Mouse (Mus musculus): ENCODE measurements around the gene Xxylt1.

Gene Xxylt1

DNA sequence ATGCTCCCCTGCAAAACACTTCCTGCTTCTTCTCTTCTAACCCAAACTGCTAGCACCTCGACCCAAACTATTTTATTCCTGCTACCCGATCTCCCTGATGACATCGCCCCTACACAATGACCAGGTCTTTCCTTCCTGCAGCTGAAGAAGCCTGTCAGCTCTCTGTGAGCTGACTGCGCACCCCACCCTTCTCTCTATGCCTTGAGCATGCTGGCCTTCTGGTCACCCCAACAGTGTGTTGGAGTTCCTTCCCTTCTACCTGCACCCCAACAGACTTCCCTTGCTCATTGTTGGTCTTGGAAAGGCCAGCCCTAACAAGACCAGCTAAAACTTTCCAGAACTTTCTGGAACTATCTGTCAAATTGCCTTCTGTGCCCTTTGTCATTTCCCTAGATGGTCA, 137.3 kb downstream of the Xxylt1 start:
- no peak for DNase-seq

DNA sequence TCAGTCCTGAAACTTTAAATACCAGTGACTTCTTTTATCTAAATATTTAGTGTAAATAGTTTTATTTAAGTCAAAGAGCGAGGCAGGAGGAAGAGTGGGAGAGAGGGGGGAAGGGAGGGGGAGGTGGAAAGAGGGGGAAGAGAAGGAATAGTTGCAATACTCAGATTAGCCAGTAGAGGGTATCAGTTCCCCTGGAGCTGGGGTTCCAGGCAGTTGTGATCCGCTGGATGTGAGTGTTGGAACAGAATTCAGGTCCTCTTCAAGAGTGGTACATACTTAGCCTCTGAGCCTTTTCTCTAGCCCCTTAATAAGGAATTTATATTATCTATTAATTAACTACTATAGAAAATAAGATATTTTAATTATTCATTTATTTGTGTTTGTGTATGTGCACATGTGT, 140.5 kb downstream of the Xxylt1 start:
- no peak for DNase-seq

DNA sequence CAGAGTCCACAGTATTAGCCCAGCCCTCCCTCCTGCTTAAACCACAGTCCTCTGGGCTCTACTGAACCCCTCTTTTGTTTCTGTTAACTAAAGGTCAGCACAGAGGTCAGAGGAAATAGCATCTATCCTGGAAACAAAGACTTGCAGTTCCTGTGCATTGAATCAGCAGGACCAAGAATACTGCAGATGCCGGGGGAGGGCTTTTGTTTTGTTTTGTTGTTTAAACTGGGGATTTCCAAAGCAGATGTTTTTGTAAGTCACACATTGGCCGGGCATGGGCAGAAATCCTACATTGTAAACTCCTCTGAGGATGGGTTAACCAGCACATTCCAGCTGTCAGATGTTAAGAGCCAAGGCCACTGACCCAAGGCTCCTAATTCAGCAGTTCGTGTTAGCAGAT, 141.3 kb downstream of the Xxylt1 start:
- DNase-seq, result no peak

DNA sequence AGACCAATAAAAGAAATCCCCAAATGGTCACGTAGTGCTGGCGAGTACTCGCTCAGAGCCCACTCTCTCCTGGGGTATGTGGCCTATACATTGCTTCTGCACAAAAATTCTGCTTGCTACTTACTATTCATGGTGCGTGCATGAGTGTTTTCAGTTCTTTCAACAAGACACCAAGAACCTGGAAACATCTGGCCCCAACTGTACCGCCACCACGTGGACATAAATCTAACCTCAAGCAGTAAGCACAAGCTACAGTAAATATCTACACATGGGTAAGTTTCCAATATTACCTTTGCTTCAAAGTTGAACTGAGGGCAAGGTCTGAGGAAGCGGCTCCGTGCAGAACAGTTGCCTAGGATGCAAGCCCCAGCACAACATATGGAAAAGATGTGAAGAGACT, 142.0 kb downstream of the Xxylt1 start:
- no peak for DNase-seq

DNA sequence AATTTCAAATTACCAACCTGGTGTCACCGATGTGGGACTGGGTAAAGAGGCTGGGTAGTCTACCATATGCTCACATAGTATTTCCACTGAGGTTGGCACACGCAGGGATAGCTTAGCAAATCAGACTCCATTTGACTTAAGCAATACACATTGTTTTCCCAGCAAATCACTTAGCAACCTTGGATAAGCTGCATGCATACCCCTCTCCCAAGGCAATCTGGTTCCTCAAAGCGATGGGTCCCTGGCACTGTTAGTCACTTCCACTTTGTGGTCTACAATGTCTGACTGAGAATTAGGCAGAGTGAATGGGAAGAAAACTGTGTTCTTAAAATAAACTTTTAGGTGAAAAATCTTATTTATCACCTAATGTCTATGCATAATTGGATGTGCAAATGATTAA, 142.6 kb downstream of the Xxylt1 start:
- no peak for DNase-seq

DNA sequence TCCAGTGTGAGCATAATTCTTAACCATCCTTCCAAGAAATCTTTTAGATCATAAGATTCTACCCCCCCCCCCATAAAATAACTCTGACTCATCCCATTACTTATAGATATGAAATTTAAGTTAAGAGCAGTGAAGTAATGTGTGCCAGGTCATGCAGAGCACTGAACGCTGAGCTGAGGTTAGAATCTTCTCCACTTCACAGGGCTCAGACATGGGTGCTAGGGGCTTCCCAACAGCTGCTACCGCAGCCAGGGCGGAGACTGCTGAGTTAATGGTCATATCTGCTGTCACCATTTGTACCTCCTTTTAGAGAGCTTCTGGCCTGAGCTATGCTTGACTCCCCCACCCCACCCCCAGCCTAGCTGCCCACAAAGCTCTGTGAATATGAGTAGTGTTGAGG, 143.6 kb downstream of the Xxylt1 start:
- DNase-seq, result no peak

GRCm38 (mm10) chr16:30936471-30936870, 144.8 kb downstream of the Xxylt1 start:
- no peak for DNase-seq

GRCm38 (mm10) chr16:30936012-30936461, 145.2 kb downstream of the Xxylt1 start:
- DNase-seq, result no peak

DNA sequence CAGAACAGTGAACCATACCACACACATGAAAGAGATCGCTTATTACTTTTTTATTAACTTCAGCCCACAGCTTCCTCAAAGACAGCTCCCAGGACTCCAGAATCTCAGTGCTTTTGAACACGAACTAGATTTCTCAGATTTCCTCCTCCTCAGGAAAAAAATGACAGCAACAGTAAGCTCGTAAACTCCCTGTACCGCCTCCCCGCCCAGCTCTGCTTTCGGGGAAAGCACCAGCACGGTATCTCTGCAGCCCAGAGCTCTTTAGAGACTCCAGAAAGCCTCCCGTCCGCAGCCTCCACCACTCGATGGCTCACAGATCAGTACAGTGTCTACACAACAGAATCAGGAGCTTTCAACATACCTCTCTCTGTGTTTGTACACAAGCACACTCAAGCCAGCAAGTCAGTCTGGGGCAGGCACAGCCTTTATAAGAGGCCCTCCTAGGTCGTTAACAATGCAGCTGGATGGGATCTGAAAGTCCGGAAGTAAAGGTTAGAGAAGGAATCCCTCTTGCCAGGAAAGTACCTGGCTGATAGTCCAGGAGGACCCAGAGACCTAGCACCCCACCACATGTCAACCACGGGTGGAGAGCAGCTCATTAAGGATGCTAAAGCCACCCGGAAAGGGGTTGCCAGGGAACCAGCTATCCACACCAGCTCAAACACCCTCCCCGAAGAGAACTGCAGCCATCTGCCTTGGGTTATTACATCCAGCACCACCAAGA, 146.1 kb downstream of the Xxylt1 start:
- DNase-seq, result no peak

DNA sequence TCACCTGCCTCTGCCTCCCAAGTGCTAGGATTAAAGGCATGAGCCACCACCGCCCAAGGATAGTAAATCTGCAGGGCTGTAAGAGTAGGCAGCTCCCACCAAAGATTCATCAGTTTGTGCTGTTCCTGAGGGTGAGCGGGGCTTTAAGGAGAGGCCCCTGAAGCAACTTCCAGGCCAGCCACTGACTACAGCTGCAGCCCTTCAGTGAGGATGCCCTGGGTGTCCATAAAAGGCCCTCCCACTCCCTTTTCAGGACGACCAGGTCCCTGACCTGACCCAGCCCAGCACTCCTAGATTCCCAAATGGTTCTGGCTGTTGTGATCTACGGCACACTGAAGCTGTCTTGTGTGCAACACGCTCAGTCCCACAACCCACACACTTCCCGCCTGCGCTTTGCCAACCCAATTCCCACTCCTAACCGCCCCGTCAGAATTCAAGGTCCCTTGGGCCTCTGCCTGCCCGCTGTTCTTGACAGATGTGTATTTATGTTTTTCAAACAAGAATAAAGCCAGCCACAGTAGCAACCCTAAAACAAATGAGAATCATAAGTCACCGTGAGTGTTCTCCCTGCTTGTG, 146.9 kb downstream of the Xxylt1 start:
- no peak for DNase-seq

DNA sequence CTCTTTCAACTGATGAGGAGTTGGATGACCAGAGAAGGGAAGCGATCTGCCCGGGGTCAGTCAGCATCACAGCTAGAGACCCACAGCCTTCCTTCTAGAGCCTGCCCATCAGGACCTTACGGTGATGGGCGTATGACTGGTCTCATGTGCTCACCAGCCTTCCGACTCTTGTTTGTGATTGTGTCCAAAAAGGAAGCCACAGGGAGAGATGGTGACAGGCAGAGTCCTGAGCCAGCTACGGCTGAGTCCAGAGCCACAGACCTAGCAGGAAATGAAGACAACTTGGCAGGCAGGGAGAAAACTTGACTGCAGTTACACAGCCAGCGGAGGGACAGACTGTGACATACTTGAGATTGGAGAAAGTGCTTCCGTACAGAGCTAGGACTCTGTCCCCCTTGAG, 147.9 kb downstream of the Xxylt1 start:
- no peak for DNase-seq

DNA sequence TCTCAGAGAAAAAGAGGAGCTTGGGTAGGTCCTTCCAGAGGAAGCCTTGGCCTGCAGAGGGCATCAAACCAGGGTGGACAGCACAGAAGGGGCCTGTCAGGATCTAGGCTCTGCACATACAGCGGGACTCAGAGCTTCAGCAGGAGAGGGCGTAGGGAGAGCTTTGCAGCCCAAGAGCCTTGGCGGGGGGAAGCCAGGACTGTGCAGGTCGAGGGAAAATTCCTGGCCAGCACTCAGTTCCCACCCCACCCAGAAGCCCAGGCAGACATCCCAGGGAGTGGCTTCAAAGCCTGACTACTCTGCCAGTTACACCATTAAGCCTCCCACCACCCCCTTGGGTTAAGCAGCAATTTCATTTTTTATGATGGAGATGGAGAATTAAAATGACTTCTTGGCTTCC, 148.4 kb downstream of the Xxylt1 start:
- no peak for DNase-seq

DNA sequence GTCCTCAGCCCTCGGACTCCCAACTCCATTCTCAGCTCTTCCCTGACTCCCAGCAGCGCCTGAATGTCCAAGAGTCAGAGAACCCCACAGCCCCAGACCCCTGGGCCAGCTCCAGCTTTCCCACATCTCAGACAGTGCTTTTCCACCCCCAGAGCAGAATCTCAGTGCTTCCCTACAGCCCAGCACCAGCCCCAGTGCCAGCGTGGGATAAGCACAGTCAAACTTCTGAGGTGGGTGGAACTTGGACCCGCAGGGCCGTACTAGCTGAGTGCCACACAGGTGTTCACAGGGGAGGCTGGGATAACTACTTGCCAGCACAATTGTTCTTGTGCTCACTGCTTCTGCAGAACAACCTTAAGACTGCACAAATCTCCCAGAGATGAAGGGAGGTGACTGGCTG, 149.0 kb downstream of the Xxylt1 start:
- no peak for DNase-seq

GRCm38 (mm10) chr16:30929165-30929564, 152.1 kb downstream of the Xxylt1 start:
- DNase-seq, result no peak

- no peak for DNase-seq
Measured at GRCm38 (mm10) chr16:30928076-30928750, 153.0 kb downstream of the Xxylt1 start.

- no peak for DNase-seq
Measured at GRCm38 (mm10) chr16:30925496-30925895, 155.7 kb downstream of the Xxylt1 start.

GRCm38 (mm10) chr16:30923899-30924298, 157.3 kb downstream of the Xxylt1 start:
- DNase-seq, result no peak

- DNase-seq, result no peak
Measured at GRCm38 (mm10) chr16:30922548-30922947, 158.7 kb downstream of the Xxylt1 start.

- no peak for DNase-seq
Measured at GRCm38 (mm10) chr16:30918866-30919265, 162.4 kb downstream of the Xxylt1 start.

DNA sequence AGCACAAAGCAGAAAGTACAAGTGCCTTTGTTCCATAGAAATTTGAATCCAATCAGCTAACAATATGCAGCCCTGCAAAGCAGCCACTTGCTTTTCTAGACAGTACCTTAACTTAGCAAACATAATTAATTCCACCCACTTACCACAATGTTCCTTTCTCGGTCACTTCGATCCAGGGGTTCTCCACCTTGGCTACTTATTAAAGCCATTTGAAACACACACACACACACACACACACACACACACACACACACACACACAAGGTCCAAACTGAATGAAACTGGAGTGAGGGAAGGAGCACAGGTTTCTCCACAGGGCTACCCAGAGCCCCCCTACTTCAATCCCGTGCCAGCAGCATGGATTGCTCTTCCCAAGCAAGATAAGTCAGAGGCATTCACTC, 164.3 kb downstream of the Xxylt1 start:
- no peak for DNase-seq

DNA sequence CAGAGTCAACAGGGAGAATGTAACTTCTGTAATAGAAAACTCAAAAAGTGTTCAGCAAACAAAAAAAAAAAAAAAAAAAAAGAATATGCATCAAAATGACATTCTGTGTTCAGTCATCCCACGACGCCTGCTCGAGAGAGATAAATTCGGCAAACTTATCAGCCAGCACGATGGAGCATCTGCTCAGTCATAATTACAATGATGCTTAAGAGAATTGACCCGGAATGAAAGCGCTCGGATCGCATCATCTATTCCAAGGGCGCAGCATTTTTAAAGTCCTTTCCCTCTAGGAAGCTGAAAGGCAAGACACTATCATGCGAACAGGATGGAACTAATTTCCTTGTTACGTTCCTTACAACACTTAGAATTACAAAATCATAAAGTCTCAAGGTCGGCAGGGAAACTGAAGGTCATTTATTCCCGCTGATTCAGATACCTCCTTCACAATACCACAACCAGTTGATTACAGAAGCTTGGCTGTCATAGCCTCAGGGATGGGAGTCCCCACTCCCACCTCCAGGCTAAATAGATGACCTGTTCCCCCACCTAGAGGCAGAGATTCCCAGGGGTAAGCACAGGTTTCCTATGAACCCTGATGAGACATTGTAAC, 165.5 kb downstream of the Xxylt1 start:
- DNase-seq, result no peak

All from cerebellum, postnatal 36 days (tissue).